Mouse (Mus musculus) small intestine, adult 10 weeks (tissue): Measurements from ENCODE around the gene Tmem43. TPM values are rescaled to one million over a fixed set of nuclear protein-coding genes. Genes with fewer than 3 reads are reported as not detected.

ENCODE experiments used
- polyA plus RNA-seq: library from polyadenylated mRNA; stranded (reverse); fragments of 350-450 nt; fragmentation: Illumina TruSeq; extraction: RNeasy Lipid Tissue Mini Kit (QIAGEN cat#74804); gene quantifications from one replicate; pipeline ENCODE4 v1.2.3, GENCODE M21; 2014; ENCODE audit warnings: low replicate concordance

Tmem43 gene
- 6.6 TPM for polyA plus RNA-seq

DNA sequence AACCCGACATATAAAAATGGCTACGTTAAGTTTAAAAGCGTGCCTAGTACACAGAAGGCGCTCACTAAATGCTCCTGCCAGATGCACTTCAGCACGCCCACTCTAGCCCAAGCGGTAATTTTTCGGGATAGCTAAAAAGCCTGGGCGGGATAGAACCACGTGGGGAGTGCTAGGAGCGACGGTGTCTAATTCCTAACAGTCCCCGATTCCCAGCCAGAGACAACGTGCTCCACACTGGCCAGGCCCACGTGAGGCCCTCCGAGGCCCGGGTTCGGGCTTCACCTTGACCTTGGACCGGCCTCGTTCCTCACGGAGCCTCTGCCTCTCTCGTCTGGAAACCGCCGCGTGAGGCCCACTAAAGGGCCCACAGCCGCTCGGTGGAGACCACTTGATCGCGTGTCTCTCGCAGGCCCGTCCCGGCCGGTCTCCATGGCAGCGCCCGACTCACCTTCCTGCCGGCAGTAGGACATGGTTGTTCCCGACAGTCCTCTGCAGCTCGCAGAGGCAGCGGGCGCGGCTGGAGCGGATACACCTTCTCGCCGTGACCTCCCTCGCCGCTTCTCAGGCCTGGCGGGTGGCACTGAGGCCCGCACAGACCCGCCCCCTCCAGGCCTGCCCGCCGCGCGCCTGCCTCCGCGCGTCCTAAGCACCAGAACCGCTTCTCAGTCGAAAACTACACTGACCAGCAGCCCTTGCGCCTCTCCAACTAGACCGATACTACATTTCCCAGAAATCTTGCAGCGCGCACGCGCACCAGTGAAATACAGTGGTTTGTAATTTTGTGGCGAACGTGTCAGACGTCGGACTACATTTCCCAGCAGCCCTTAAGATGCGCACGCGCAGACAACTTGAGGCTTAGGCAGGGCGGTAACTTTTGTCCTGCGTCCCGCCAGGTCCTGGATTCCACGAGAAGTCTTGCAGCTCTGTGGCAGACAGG is at the start of gene Tmem43, which contains the start of gene Chchd4:
Gene Tmem43 (plus strand): TSS at position 836 of the 937 bp plus-strand sequence.
Gene Chchd4 (minus strand): TSS at position 679 of the 937 bp plus-strand sequence.

DNA sequence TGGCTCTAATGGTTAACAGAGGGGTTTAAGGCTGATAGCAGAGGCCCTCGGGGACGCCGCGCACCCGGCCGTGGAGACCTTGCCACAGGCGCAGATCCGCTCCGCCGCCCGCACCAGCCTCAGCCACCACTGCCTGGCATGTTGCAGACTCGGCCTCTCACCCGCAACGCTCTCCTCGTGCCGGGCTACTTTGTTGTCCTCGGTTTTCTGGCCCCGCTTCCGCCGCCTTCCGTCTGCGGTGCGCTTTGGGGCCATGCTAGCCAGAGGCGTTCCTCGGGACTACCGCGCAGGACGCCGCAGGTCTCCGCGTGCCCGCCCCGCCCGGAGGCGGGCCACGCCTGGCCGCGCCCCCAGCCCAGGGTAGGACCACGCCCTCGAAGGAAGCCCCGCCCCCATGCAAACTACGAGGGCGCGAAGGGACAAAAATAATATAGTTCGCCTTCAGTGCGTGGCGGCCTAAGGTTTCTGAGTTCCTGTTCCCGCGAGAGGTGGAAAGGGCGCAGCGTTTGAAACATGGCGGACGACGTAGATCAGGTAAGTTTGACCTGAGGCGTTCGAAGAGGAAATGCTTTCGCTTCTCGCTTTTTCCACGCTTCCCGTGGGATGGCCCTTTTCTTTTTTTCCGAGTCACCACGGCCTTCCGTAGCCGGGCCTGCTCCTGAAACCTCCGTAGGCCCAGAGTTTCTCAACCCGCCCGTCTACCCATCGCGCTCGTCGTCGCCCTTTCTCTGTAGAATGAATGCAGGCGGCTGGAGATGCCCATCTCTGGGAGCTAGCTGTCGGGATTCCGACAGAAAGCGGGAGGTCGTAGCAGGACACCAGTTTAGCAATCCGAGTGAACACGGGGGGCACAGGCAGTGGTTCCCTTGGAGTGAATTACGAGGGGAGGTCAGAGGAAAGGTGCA is 42.3 kb downstream of the Tmem43 start, which contains the start of the genes Xpc and Lsm3:
Gene Xpc (minus strand): TSS at position 344 of the 905 bp plus-strand sequence.
Gene Lsm3 (plus strand): TSS at position 384 of the 905 bp plus-strand sequence.

Other genes with a start within 250 kb of the Tmem43 start
- not detected for gene Wnt7a, start 62.3 kb upstream of the Tmem43 start, polyA plus RNA-seq
- 12.3 TPM for gene Chchd4, start 157 bp upstream of the Tmem43 start, polyA plus RNA-seq
- 2.4 TPM for gene Xpc, start 42.2 kb downstream of the Tmem43 start, polyA plus RNA-seq
- 91.4 TPM for gene Lsm3, start 42.2 kb downstream of the Tmem43 start, polyA plus RNA-seq
- gene Slc6a6, start 210.3 kb downstream of the Tmem43 start, polyA plus RNA-seq = 70.4 TPM